Comparison of ENCODE assay signal across 25 mouse cellular contexts in the genomic region with DNA sequence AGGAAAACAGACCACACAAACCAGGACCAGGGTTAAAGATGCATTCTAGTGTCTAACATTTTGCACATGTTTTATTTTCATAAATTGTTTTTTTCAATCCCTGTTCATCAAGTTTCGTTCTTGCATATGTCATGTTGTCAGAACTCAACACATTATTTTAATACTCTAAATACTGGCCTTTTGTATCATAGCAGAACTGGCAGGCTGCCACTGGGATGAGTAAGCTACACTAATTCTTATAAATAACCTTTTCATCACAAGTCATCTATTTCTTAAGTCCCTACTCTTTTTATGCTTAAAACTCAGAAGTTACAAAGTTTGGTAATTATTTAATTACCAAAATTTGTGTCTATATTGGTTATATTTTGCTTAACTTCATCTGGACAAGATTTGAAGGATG.
A peak's percentile ranks its signal among the peaks of the same experiment; 100 is the strongest.
DNase-seq lines count a peak whose midpoint lies in the region; ATAC-seq and TF ChIP-seq lines count a peak whose summit lies in the region.
"Had no signal": no experiment of that assay in that cellular context is flagged by ENCODE, and none has a peak within 500 bp of the region (broad histone marks: within the 10 kb centered on the region; RNA-seq: fewer than 3 reads in every experiment).

No protein-coding gene starts in this region.

- DNase-seq in embryonic facial prominence, embryonic 14.5 days (ENCODE audit: low spot score): peak; percentile 49
- no peak for DNase-seq in embryonic facial prominence, embryonic 10.5 days (ENCODE audit: low spot score)
- peak; percentile 82 for DNase-seq in 3T3-L1 (ENCODE audit: low read depth, low spot score)
- peak; percentile 46 for DNase-seq in adrenal gland, postnatal 10 days
- peak; percentile 10 to 29 for DNase-seq in gastrocnemius, adult 8-10 months (ENCODE audit: low spot score in 2 of 2)
- DNase-seq in hindbrain, postnatal 0 days (ENCODE audit: low spot score): no peak
- DNase-seq in embryo, embryonic 10 days (ENCODE audit: low spot score): no peak
- DNase-seq in heart, postnatal 14 days: no peak
- DNase-seq: cerebellum, adult 11-12 months; heart, postnatal 4 days; kidney, adult 18-20 months; kidney, postnatal 25 days; lung, embryonic 14.5 days; lung, postnatal 14 days; thymus, postnatal 14 days had no signal

- no peak overlapping the region for H3K9ac ChIP-seq in embryonic facial prominence, embryonic 14.5 days (ENCODE audit: low read depth, low read length)
- no peak overlapping the region for H3K9ac ChIP-seq in hindbrain, postnatal 0 days (replicated peaks; ENCODE audit: low read length)
- H3K9ac ChIP-seq: forebrain, embryonic 13.5 days; hindbrain, embryonic 13.5 days; kidney, embryonic 15.5 days; limb, embryonic 12.5 days; liver, embryonic 15.5 days; lung, embryonic 14.5 days; midbrain, embryonic 15.5 days; neural tube, embryonic 12.5 days had no signal

- no peak overlapping the region for H3K4me3 ChIP-seq in embryonic facial prominence, embryonic 14.5 days (ENCODE audit: low read depth, low read length)
- H3K4me3 ChIP-seq in embryonic facial prominence, embryonic 10.5 days: no peak overlapping the region
- no peak overlapping the region for H3K4me3 ChIP-seq in hindbrain, postnatal 0 days (ENCODE audit: low read length)
- H3K4me3 ChIP-seq: forebrain, embryonic 13.5 days; hindbrain, embryonic 13.5 days; kidney, embryonic 15.5 days; limb, embryonic 12.5 days; liver, embryonic 15.5 days; midbrain, embryonic 15.5 days; neural tube, embryonic 12.5 days had no signal

- TF ChIP-seq CTCF in hindbrain, postnatal 0 days (IDR thresholded peaks at IDR 0.05; ENCODE audit: low read depth): no peak

- H3K9me3 ChIP-seq in embryonic facial prominence, embryonic 14.5 days (ENCODE audit: control insufficient read depth, low read length): 0 out of 2 replicates have a peak, but pooled peaks cover 3% of the 10 kb centered on the region
- no peaks in the 10 kb centered on the region for H3K9me3 ChIP-seq in embryonic facial prominence, embryonic 10.5 days
- H3K9me3 ChIP-seq in hindbrain, postnatal 0 days (ENCODE audit: low read length): no peaks in the 10 kb centered on the region
- H3K9me3 ChIP-seq: forebrain, embryonic 13.5 days; hindbrain, embryonic 13.5 days; kidney, embryonic 15.5 days; limb, embryonic 12.5 days; liver, embryonic 15.5 days; midbrain, embryonic 15.5 days; neural tube, embryonic 12.5 days had no signal

- no peak overlapping the region for H3K4me2 ChIP-seq in embryonic facial prominence, embryonic 14.5 days (ENCODE audit: low read depth, low read length)
- no peak overlapping the region for H3K4me2 ChIP-seq in hindbrain, postnatal 0 days (ENCODE audit: low read depth, low read length)
- H3K4me2 ChIP-seq: forebrain, embryonic 13.5 days; heart, embryonic 11.5 days; hindbrain, embryonic 13.5 days; kidney, embryonic 15.5 days; limb, embryonic 12.5 days; liver, embryonic 15.5 days; lung, embryonic 14.5 days; midbrain, embryonic 15.5 days; neural tube, embryonic 12.5 days had no signal

- 52% methylated on average over 1 of the region's 1 CpGs for WGBS in embryonic facial prominence, embryonic 14.5 days
- WGBS in embryonic facial prominence, embryonic 10.5 days: 87% methylated on average over 1 of the region's 1 CpGs
- 63% methylated on average over 1 of the region's 1 CpGs for WGBS in hindbrain, postnatal 0 days

- H3K27me3 ChIP-seq in embryonic facial prominence, embryonic 14.5 days (replicated peaks; ENCODE audit: control insufficient read depth, insufficient read depth, low read length): no peaks in the 10 kb centered on the region
- no peaks in the 10 kb centered on the region for H3K27me3 ChIP-seq in embryonic facial prominence, embryonic 10.5 days (replicated peaks; ENCODE audit: low read depth, poor library complexity, severe bottlenecking)
- no peaks in the 10 kb centered on the region for H3K27me3 ChIP-seq in hindbrain, postnatal 0 days (ENCODE audit: insufficient read depth, low read length)
- H3K27me3 ChIP-seq: forebrain, embryonic 13.5 days; hindbrain, embryonic 13.5 days; kidney, embryonic 15.5 days; limb, embryonic 12.5 days; liver, embryonic 15.5 days; midbrain, embryonic 15.5 days; neural tube, embryonic 12.5 days had no signal

- no peak for ATAC-seq in embryonic facial prominence, embryonic 14.5 days (ENCODE audit: low read depth)
- ATAC-seq in hindbrain, postnatal 0 days: no peak
- ATAC-seq: activated CD4-positive, CD25-positive, alpha-beta regulatory T cell, adult 4 months; forebrain, embryonic 13.5 days; inflammation-experienced regulatory T-cells, adult 6 months; midbrain, embryonic 15.5 days had no signal

- intact Hi-C loops in heart, postnatal 14 days (cut with DNase I): no loop called here

- H3K27ac ChIP-seq in embryonic facial prominence, embryonic 14.5 days (replicated peaks; ENCODE audit: low read depth, low read length): no peak overlapping the region
- no peak overlapping the region for H3K27ac ChIP-seq in embryonic facial prominence, embryonic 10.5 days (replicated peaks)
- H3K27ac ChIP-seq in hindbrain, postnatal 0 days: no peak overlapping the region
- H3K27ac ChIP-seq: forebrain, embryonic 13.5 days; hindbrain, embryonic 13.5 days; kidney, embryonic 15.5 days; limb, embryonic 12.5 days; liver, embryonic 15.5 days; midbrain, embryonic 15.5 days; neural tube, embryonic 12.5 days had no signal

- H3K36me3 ChIP-seq in embryonic facial prominence, embryonic 14.5 days (ENCODE audit: control insufficient read depth, insufficient read depth, low read length): no peaks in the 10 kb centered on the region
- H3K36me3 ChIP-seq in embryonic facial prominence, embryonic 10.5 days (replicated peaks): no peaks in the 10 kb centered on the region
- no peaks in the 10 kb centered on the region for H3K36me3 ChIP-seq in hindbrain, postnatal 0 days (ENCODE audit: insufficient read depth, low read length)
- H3K36me3 ChIP-seq: hindbrain, embryonic 13.5 days; kidney, embryonic 15.5 days; limb, embryonic 12.5 days; liver, embryonic 15.5 days; midbrain, embryonic 15.5 days; neural tube, embryonic 12.5 days had no signal

- no peaks in the 10 kb centered on the region for H3K4me1 ChIP-seq in embryonic facial prominence, embryonic 14.5 days (ENCODE audit: control insufficient read depth, insufficient read depth, low read length)
- no peaks in the 10 kb centered on the region for H3K4me1 ChIP-seq in embryonic facial prominence, embryonic 10.5 days
- H3K4me1 ChIP-seq in hindbrain, postnatal 0 days (ENCODE audit: insufficient read depth, low read length): no peaks in the 10 kb centered on the region
- H3K4me1 ChIP-seq: forebrain, embryonic 13.5 days; hindbrain, embryonic 13.5 days; kidney, embryonic 15.5 days; limb, embryonic 12.5 days; liver, embryonic 15.5 days; midbrain, embryonic 15.5 days; neural tube, embryonic 12.5 days had no signal

Comparison
In these comparisons a context has a peak if more than half of its experiments do, and no peak if none do; other contexts are left out.
1. DNase-seq: peak in embryonic facial prominence, embryonic 14.5 days (single experiment), 3T3-L1 (single experiment), adrenal gland, postnatal 10 days (single experiment) and gastrocnemius, adult 8-10 months (2 of 2); none in embryonic facial prominence, embryonic 10.5 days (single experiment), hindbrain, postnatal 0 days (single experiment), embryo, embryonic 10 days (single experiment) and heart, postnatal 14 days (0 of 2).